Mouse (Mus musculus) neutrophil, adult 5-6 weeks (primary cell): Measurements from ENCODE around the gene Mphosph9. TPM values are rescaled to one million over a fixed set of nuclear protein-coding genes. Genes with fewer than 3 reads are reported as not detected.
"Not testable (repeated sequence)": the region's sequence is repeated elsewhere in the genome, so short reads cannot be mapped to it uniquely, and the experiment has no call there.

Experiments
- ATAC-seq: fragments of 151-379, 151-347 bp; 2 replicates; pipeline ENCODE4 v1.8.0; 2017; ENCODE audit warnings: mild to moderate bottlenecking, moderate TSS enrichment; ENCODE audit not compliant: insufficient number of reproducible peaks, poor library complexity, low FRiP score, severe bottlenecking; ENCODE audit errors: extremely low read depth
- total RNA-seq: library from RNA; stranded (forward); fragments of 200-1000 nt; gene quantifications from 2 replicates; pipeline ENCODE4 v1.2.3, GENCODE M21; 2017

Mphosph9 gene
- total RNA-seq, 1 experiment from 2014 or later = 18.3 TPM

- no peak for ATAC-seq
Measured at GRCm38 (mm10) chr5:124350350-124350749, 22.6 kb upstream of the Mphosph9 start.

- ATAC-seq = no peak
Measured at GRCm38 (mm10) chr5:124349196-124349595, 21.4 kb upstream of the Mphosph9 start.

- no peak for ATAC-seq
Measured at GRCm38 (mm10) chr5:124342897-124343296, 15.1 kb upstream of the Mphosph9 start.

GRCm38 (mm10) chr5:124341753-124342339, 14.1 kb upstream of the Mphosph9 start:
- ATAC-seq = not testable (repeated sequence)

- no peak for ATAC-seq
Measured at GRCm38 (mm10) chr5:124338791-124339190, 11.0 kb upstream of the Mphosph9 start.

GRCm38 (mm10) chr5:124337909-124338308, 10.1 kb upstream of the Mphosph9 start:
- ATAC-seq = no peak

- ATAC-seq = no peak
Measured at GRCm38 (mm10) chr5:124337103-124337502, 9.3 kb upstream of the Mphosph9 start.

GRCm38 (mm10) chr5:124334392-124334791, 6.6 kb upstream of the Mphosph9 start:
- no peak for ATAC-seq

GRCm38 (mm10) chr5:124330086-124330485, 2.3 kb upstream of the Mphosph9 start:
- no peak for ATAC-seq

- ATAC-seq = no peak
Measured at GRCm38 (mm10) chr5:124326829-124327228, 943 bp downstream of the Mphosph9 start.

- ATAC-seq = no peak
Measured at GRCm38 (mm10) chr5:124317648-124318047, 10.1 kb downstream of the Mphosph9 start.

- ATAC-seq = no peak
Measured at GRCm38 (mm10) chr5:124315941-124316340, 11.8 kb downstream of the Mphosph9 start.

- ATAC-seq = no peak
Measured at GRCm38 (mm10) chr5:124315498-124315897, 12.3 kb downstream of the Mphosph9 start.

GRCm38 (mm10) chr5:124310091-124310490, 17.7 kb downstream of the Mphosph9 start:
- ATAC-seq = no peak

- no peak for ATAC-seq
Measured at GRCm38 (mm10) chr5:124309155-124309554, 18.6 kb downstream of the Mphosph9 start.

GRCm38 (mm10) chr5:124302853-124303252, 24.9 kb downstream of the Mphosph9 start:
- ATAC-seq = not testable (repeated sequence)

GRCm38 (mm10) chr5:124300132-124300531, 27.6 kb downstream of the Mphosph9 start:
- ATAC-seq = no peak

GRCm38 (mm10) chr5:124299307-124299706, 28.5 kb downstream of the Mphosph9 start:
- not testable (repeated sequence) for ATAC-seq

- no peak for ATAC-seq
Measured at GRCm38 (mm10) chr5:124296475-124296874, 31.3 kb downstream of the Mphosph9 start.

GRCm38 (mm10) chr5:124293967-124294366, 33.8 kb downstream of the Mphosph9 start:
- no peak for ATAC-seq

- ATAC-seq = no peak
Measured at GRCm38 (mm10) chr5:124290216-124290615, 37.6 kb downstream of the Mphosph9 start.
